Mouse (Mus musculus) cerebellum, postnatal 14 days (tissue): Measurements from ENCODE around the gene Apom.

ENCODE experiments used
- DNase-seq, 2 experiments: peaks; one replicate each; pipeline ENCODE4 v3.0.0; 2021; ENCODE audit warnings: mixed read lengths in 2 of 2

The Apom gene

GRCm38 (mm10) chr17:35094475-35095365 lies 37.1 kb downstream of the Apom start:
- DNase-seq: no peak

- peak in 1 of 2 experiments; percentile 45 for DNase-seq
Observed at GRCm38 (mm10) chr17:35092403-35093198, 39.2 kb downstream of the Apom start.

GRCm38 (mm10) chr17:35090166-35090932 lies 41.5 kb downstream of the Apom start:
- DNase-seq: peak; percentile 84 to 89

GRCm38 (mm10) chr17:35088825-35089644 lies 42.8 kb downstream of the Apom start, which contains the start of gene Abhd16a:
Gene Abhd16a (plus strand): TSS chr17:35089263.
- peak; percentile 94 to 97 for DNase-seq

GRCm38 (mm10) chr17:35088151-35088550 lies 43.7 kb downstream of the Apom start:
- DNase-seq: peak in 1 of 2 experiments; percentile 37

- DNase-seq: no peak
Observed at GRCm38 (mm10) chr17:35085208-35085865, 46.5 kb downstream of the Apom start, which contains the start of gene Ly6g6f. Gene Ly6g6f (minus strand): TSS chr17:35085610.

GRCm38 (mm10) chr17:35083929-35084497 lies 47.8 kb downstream of the Apom start:
- DNase-seq: no peak

GRCm38 (mm10) chr17:35082841-35083576 lies 48.8 kb downstream of the Apom start:
- DNase-seq: peak; percentile 61 to 75

GRCm38 (mm10) chr17:35080710-35081109 lies 51.1 kb downstream of the Apom start:
- DNase-seq: no peak

GRCm38 (mm10) chr17:35080248-35080647 lies 51.6 kb downstream of the Apom start:
- DNase-seq: no peak

GRCm38 (mm10) chr17:35079778-35080177 lies 52.1 kb downstream of the Apom start:
- no peak for DNase-seq
